Mouse (Mus musculus): ENCODE data around the gene Tmem239. TPM values are rescaled to one million over a fixed set of nuclear protein-coding genes. Genes with fewer than 3 reads are reported as not detected.

Gene Tmem239
- polyA plus RNA-seq, 1 experiment from 2014 or later, result not detected

- Histone ChIP-seq H3K9me3 (no peaks in the 10 kb centered on the region), H3K4me3 (no peak overlapping the region), H3K27me3 (replicated peaks; ENCODE audit: low read depth, poor library complexity, severe bottlenecking) (no peaks in the 10 kb centered on the region), H3K36me3 (replicated peaks) (peaks cover 56% of the 10 kb centered on the region), H3K4me1 (peaks cover 3% of the 10 kb centered on the region), H3K27ac (replicated peaks) (no peak overlapping the region)
- no peak for DNase-seq (ENCODE audit: low spot score)
- WGBS, result 83% methylated on average over 11 of the region's 11 CpGs
Measured at GRCm38 (mm10) chr2:130390993-130391625, 15.2 kb upstream of the Tmem239 start.

DNA sequence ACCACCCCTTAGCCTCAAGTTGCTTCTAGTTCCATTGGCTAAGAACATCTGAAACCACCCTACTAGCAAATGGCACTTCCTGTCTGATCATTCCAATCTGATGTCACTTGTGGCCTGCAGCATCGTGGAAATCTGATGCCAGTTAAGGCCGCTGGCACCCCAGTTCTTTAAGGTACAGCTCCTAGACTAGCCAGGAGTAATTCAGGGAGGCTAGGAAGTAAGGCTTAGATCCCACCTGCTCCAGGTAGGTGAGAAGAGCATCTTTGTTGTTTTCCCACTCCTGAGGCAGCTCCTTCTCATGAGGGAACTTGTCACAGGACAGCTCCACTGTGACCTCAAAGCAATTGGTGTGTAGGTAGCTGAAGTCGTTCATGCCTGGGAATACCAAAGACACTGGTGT is 13.4 kb upstream of the Tmem239 start:
- peaks cover 58% of the 10 kb centered on the region for H3K36me3 ChIP-seq (replicated peaks)
- no peak overlapping the region for H3K4me3 ChIP-seq
- no peak overlapping the region for H3K27ac ChIP-seq (replicated peaks)
- 87% methylated on average over 3 of the region's 3 CpGs for WGBS
- DNase-seq (ENCODE audit: low spot score), result no peak
- peaks cover 1% of the 10 kb centered on the region; the same call in 1 of the 2 replicates for H3K27me3 ChIP-seq (replicated peaks; ENCODE audit: low read depth, poor library complexity, severe bottlenecking)
- peaks cover 20% of the 10 kb centered on the region for H3K4me1 ChIP-seq
- H3K9me3 ChIP-seq, result no peaks in the 10 kb centered on the region

- H3K4me1 ChIP-seq, result peaks cover 28% of the 10 kb centered on the region
- H3K9me3 ChIP-seq, result no peaks in the 10 kb centered on the region
- H3K27me3 ChIP-seq (replicated peaks; ENCODE audit: low read depth, poor library complexity, severe bottlenecking), result peaks cover 22% of the 10 kb centered on the region
- no peak overlapping the region for H3K4me3 ChIP-seq
- H3K27ac ChIP-seq (replicated peaks), result no peak overlapping the region
- WGBS, result 95% methylated on average over 11 of the region's 11 CpGs
- H3K36me3 ChIP-seq (replicated peaks), result peaks cover 52% of the 10 kb centered on the region
- DNase-seq (ENCODE audit: low spot score), result no peak
Measured at GRCm38 (mm10) chr2:130395696-130396095, 10.6 kb upstream of the Tmem239 start.

DNA sequence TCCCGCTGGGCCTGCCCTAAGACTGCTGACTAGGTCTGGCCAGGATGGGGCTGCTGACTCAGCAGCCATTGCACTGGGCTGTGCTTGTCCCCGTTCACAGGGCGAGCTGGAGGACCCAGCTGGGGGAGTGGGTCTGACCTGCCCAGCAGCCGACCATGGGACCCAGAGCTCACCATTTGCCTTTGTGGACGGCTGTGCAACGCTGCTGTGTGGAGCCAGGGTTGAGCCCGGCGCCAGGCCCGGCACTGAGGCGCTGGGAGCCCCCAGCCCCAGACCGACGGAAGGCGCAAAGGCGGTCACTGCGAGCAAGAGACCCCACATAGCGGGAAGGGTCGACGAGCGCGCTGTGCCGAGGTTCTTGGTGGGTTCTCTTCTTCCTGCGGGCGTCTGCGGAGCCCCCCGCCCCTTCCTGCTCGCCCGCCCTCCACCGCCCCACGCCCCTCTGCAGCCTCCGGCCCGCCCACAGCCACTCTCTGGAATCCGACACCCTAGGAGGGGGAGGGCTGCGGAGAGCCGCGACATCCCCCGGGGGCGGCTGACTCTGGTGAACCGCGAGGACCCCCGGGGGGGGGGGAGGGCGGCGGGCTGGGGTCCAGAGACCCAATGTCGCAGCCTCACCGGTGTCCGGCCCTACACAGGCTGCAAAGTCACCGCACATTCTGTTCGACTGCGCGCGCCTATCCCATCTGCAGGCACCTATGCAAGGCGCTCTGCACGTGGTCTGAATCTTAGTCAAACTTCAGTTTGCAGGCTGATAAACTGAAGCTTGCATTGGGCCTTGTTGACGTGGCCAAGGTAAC is 8.9 kb upstream of the Tmem239 start, which contains the start of gene Cpxm1:
Gene Cpxm1 (minus strand): TSS at position 389 of the 800 bp plus-strand sequence.
- DNase-seq (ENCODE audit: low spot score), result peak; percentile 92
- H3K4me3 ChIP-seq, result peak within 1 kb of the TSS; percentile 69
- under 1% methylated on average over 50 of the region's 53 CpGs for WGBS
- H3K36me3 ChIP-seq (replicated peaks), result peaks cover 38% of the 10 kb centered on the region
- peak within 1 kb of the TSS; percentile 89 for H3K27ac ChIP-seq (replicated peaks)
- peaks cover 22% of the 10 kb centered on the region for H3K27me3 ChIP-seq (replicated peaks; ENCODE audit: low read depth, poor library complexity, severe bottlenecking)
- H3K9me3 ChIP-seq, result no peaks in the 10 kb centered on the region
- peaks cover 36% of the 10 kb centered on the region for H3K4me1 ChIP-seq

DNA sequence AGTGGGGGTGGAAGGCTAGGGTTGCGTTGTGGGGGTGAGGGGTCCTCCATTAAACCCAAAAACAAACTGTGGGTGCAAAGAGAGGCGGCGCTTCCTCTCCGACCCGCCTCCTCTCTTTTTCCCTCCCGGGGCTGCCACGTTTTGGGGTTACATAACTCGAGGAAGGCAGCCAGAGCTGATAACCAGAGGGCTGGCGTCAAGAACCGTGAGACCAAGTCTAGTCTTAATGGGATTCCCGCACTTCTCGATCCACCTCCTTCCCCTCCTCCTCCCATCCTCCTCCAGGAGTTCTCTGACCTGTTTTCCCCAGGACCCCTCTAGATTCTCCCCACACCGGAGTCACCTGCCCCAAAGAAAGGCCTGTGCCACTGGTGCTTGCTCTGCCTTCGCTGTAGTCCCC is 8.2 kb upstream of the Tmem239 start:
- peaks cover 22% of the 10 kb centered on the region for H3K27me3 ChIP-seq (replicated peaks; ENCODE audit: low read depth, poor library complexity, severe bottlenecking)
- no peak for DNase-seq (ENCODE audit: low spot score)

GRCm38 (mm10) chr2:130400046-130400445 is 6.2 kb upstream of the Tmem239 start:
- no peak overlapping the region for H3K4me3 ChIP-seq
- H3K27me3 ChIP-seq (replicated peaks; ENCODE audit: low read depth, poor library complexity, severe bottlenecking), result peaks cover 28% of the 10 kb centered on the region
- H3K27ac ChIP-seq (replicated peaks), result no peak overlapping the region
- H3K9me3 ChIP-seq, result no peaks in the 10 kb centered on the region
- no peak for DNase-seq (ENCODE audit: low spot score)
- peaks cover 12% of the 10 kb centered on the region for H3K36me3 ChIP-seq (replicated peaks)
- H3K4me1 ChIP-seq, result peaks cover 36% of the 10 kb centered on the region
- WGBS, result 92% methylated on average over 1 of the region's 1 CpGs

More for the DNA sequence above, 8.2 kb upstream of the Tmem239 start:
- H3K27ac ChIP-seq (replicated peaks), result peak overlapping the region; percentile 89
- H3K4me1 ChIP-seq, result peaks cover 36% of the 10 kb centered on the region
- peak overlapping the region; percentile 69 for H3K4me3 ChIP-seq
- no peaks in the 10 kb centered on the region for H3K9me3 ChIP-seq
- H3K36me3 ChIP-seq (replicated peaks), result peaks cover 31% of the 10 kb centered on the region
- 12% methylated on average over 14 of the region's 14 CpGs for WGBS

GRCm38 (mm10) chr2:130401891-130402290 is 4.4 kb upstream of the Tmem239 start:
- Histone ChIP-seq H3K4me1 (peaks cover 30% of the 10 kb centered on the region), H3K27ac (replicated peaks) (no peak overlapping the region), H3K36me3 (replicated peaks) (no peaks in the 10 kb centered on the region), H3K27me3 (replicated peaks; ENCODE audit: low read depth, poor library complexity, severe bottlenecking) (peaks cover 37% of the 10 kb centered on the region), H3K9me3 (no peaks in the 10 kb centered on the region), H3K4me3 (no peak overlapping the region)
- 83% methylated on average over 4 of the region's 4 CpGs for WGBS
- DNase-seq (ENCODE audit: low spot score), result no peak

- 93% methylated on average over 1 of the region's 1 CpGs for WGBS
- H3K27me3 ChIP-seq (replicated peaks; ENCODE audit: low read depth, poor library complexity, severe bottlenecking), result 0 out of 2 replicates have a peak, but pooled peaks cover 22% of the 10 kb centered on the region
Measured at GRCm38 (mm10) chr2:130404939-130405338, 1.3 kb upstream of the Tmem239 start, which contains the start of the genes Gm28372 and 1700020A23Rik. Gene Gm28372 (plus strand): TSS chr2:130405239. Gene 1700020A23Rik (plus strand): TSS chr2:130405259.

DNA sequence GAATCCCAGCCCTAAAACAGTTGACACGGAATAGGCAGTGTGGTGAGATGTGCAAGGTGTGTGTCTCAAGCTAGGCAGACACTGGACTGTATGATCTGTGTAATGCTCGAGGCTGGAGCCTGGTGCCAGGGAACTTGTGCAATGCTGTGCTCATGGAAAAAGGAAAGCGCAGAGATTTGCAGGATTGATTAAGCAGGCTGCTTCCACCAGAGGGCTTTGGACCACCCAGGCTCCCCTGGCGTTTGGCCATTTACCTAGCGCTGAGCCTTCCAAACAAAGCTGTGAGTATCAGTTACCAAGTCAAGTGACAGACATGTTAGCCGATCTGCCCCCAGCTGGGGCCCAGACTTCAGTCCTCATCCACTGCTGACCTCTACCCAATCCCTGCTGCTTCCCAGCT is 1.9 kb downstream of the Tmem239 start:
- 11% methylated on average over 6 of the region's 6 CpGs for WGBS
- Histone ChIP-seq H3K36me3 (replicated peaks) (no peaks in the 10 kb centered on the region), H3K27me3 (replicated peaks; ENCODE audit: low read depth, poor library complexity, severe bottlenecking) (0 out of 2 replicates have a peak, but pooled peaks cover 19% of the 10 kb centered on the region), H3K4me1 (peaks cover 40% of the 10 kb centered on the region), H3K4me3 (no peak overlapping the region), H3K27ac (replicated peaks) (peak overlapping the region; percentile 31; the same call in 1 of the 2 replicates), H3K9me3 (no peaks in the 10 kb centered on the region)
- DNase-seq (ENCODE audit: low spot score), result peak; percentile 84

More at GRCm38 (mm10) chr2:130404939-130405338, 1.3 kb upstream of the Tmem239 start, which contains the start of the genes Gm28372 and 1700020A23Rik:
- Histone ChIP-seq H3K9me3 (no peaks in the 10 kb centered on the region), H3K4me1 (peaks cover 42% of the 10 kb centered on the region), H3K36me3 (replicated peaks) (no peaks in the 10 kb centered on the region), H3K27ac (replicated peaks) (no peak within 1 kb of the TSS), H3K4me3 (no peak within 1 kb of the TSS)
- no peak for DNase-seq (ENCODE audit: low spot score)

- H3K27ac ChIP-seq (replicated peaks), result no peak overlapping the region
- 37% methylated on average over 16 of the region's 16 CpGs for WGBS
- no peak overlapping the region for H3K4me3 ChIP-seq
- H3K9me3 ChIP-seq, result no peaks in the 10 kb centered on the region
- H3K4me1 ChIP-seq, result peaks cover 37% of the 10 kb centered on the region
- H3K27me3 ChIP-seq (replicated peaks; ENCODE audit: low read depth, poor library complexity, severe bottlenecking), result 0 out of 2 replicates have a peak, but pooled peaks cover 4% of the 10 kb centered on the region
- no peaks in the 10 kb centered on the region for H3K36me3 ChIP-seq (replicated peaks)
- DNase-seq (ENCODE audit: low spot score), result peak; percentile 91
Measured at GRCm38 (mm10) chr2:130411558-130412495, 5.5 kb downstream of the Tmem239 start.

DNA sequence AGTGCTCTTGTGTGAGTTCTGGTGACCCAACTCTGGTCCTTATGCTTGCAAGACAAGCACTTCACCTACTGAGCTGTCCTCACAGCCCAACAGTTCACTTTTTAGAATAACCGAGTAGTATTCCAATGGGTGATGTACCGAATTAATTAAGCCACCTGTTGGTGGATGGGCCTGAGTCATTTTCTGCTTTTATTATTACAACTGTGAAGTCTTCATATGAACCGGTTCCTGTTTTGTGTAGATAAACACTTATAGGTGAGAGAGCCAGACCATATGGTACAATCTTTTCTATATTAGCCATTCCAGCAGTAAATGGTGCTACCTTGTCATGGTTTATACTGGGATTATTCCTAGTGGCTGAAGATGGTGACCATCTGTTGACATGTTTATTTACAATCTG is 6.5 kb downstream of the Tmem239 start:
- no peak for DNase-seq (ENCODE audit: low spot score)
- Histone ChIP-seq H3K27ac (replicated peaks) (no peak overlapping the region), H3K4me1 (peaks cover 28% of the 10 kb centered on the region), H3K36me3 (replicated peaks) (no peaks in the 10 kb centered on the region; the same call in 1 of the 2 replicates), H3K4me3 (no peak overlapping the region), H3K27me3 (replicated peaks; ENCODE audit: low read depth, poor library complexity, severe bottlenecking) (no peaks in the 10 kb centered on the region), H3K9me3 (no peaks in the 10 kb centered on the region)
- WGBS, result 82% methylated on average over 3 of the region's 3 CpGs

Data from embryonic facial prominence, embryonic 10.5 days (tissue).